Mouse (Mus musculus): ENCODE data around the gene Antxrl. TPM values are rescaled to one million over a fixed set of nuclear protein-coding genes. Genes with fewer than 3 reads are reported as not detected.
A peak's percentile ranks its signal among the peaks of the same experiment; 100 is the strongest.

Gene Antxrl
- polyA plus RNA-seq, 1 experiment from 2014 or later = not detected

GRCm38 (mm10) chr14:34078293-34078692 lies 25.8 kb downstream of the Antxrl start:
- peaks cover 8% of the 10 kb centered on the region for H3K4me1 ChIP-seq
- 77% methylated on average over 4 of the region's 4 CpGs for WGBS
- H3K9me3 ChIP-seq (replicated peaks) = no peaks in the 10 kb centered on the region
- no peaks in the 10 kb centered on the region for H3K36me3 ChIP-seq
- H3K4me3 ChIP-seq (replicated peaks) = no peak overlapping the region
- no peak overlapping the region for H3K27ac ChIP-seq
- H3K27me3 ChIP-seq = no peaks in the 10 kb centered on the region
- H3K9ac ChIP-seq = no peak overlapping the region
- ATAC-seq (replicated peaks; ENCODE audit: low FRiP score) = no peak
- no peak overlapping the region for H3K4me2 ChIP-seq

- Histone ChIP-seq H3K27ac (no peak overlapping the region), H3K9me3 (replicated peaks) (no peaks in the 10 kb centered on the region), H3K4me2 (no peak overlapping the region), H3K9ac (no peak overlapping the region), H3K36me3 (no peaks in the 10 kb centered on the region), H3K27me3 (no peaks in the 10 kb centered on the region), H3K4me3 (replicated peaks) (no peak overlapping the region), H3K4me1 (no peaks in the 10 kb centered on the region)
- 10% methylated on average over 11 of the region's 11 CpGs for WGBS
- ATAC-seq (replicated peaks; ENCODE audit: low FRiP score) = peak; percentile 82
These were observed 28.0 kb downstream of the Antxrl start for GRCm38 (mm10) chr14:34080321-34080997.

- Histone ChIP-seq H3K27ac (no peak within 1 kb of the TSS), H3K9me3 (replicated peaks) (no peaks in the 10 kb centered on the region), H3K36me3 (no peaks in the 10 kb centered on the region), H3K9ac (no peak within 1 kb of the TSS), H3K27me3 (no peaks in the 10 kb centered on the region), H3K4me3 (replicated peaks) (no peak within 1 kb of the TSS), H3K4me2 (no peak within 1 kb of the TSS), H3K4me1 (no peaks in the 10 kb centered on the region)
- 51% methylated on average over 4 of the region's 4 CpGs for WGBS
- ATAC-seq (replicated peaks; ENCODE audit: low FRiP score) = no peak
These were observed 33.2 kb downstream of the Antxrl start, which contains the start of gene Anxa8 for GRCm38 (mm10) chr14:34085731-34086130. TSS of gene Anxa8 (plus strand) at chr14:34085981.

DNA sequence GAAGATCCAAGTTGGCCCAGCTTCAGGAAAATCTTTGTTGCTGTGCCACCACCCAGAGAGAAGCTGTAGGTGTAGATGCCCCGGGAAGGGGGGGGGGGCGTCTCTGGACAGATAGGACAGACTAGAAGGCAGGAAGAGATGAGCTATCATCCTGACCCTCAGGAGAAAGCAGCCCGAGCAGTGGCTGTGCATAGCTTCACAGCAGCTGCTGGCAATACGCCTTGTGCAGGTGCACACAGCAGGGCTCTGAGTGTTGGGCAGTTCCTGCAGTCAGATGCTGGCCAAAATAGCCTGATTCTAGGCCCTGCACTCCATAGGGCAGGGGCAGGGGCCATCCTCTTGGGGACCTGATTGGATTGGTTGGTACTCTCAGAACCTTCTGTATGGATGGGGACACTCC lies 34.3 kb downstream of the Antxrl start:
- H3K4me3 ChIP-seq (replicated peaks) = no peak overlapping the region

GRCm38 (mm10) chr14:34087856-34088398 lies 35.4 kb downstream of the Antxrl start:
- Histone ChIP-seq H3K4me2 (no peak overlapping the region), H3K27me3 (no peaks in the 10 kb centered on the region), H3K27ac (no peak overlapping the region), H3K4me3 (replicated peaks) (no peak overlapping the region), H3K9me3 (replicated peaks) (no peaks in the 10 kb centered on the region), H3K36me3 (no peaks in the 10 kb centered on the region), H3K4me1 (no peaks in the 10 kb centered on the region), H3K9ac (no peak overlapping the region)
- 64% methylated on average over 2 of the region's 2 CpGs for WGBS
- ATAC-seq (replicated peaks; ENCODE audit: low FRiP score) = no peak

More for the DNA sequence above, 34.3 kb downstream of the Antxrl start:
- Histone ChIP-seq H3K27ac (no peak overlapping the region), H3K27me3 (no peaks in the 10 kb centered on the region), H3K36me3 (no peaks in the 10 kb centered on the region), H3K4me2 (no peak overlapping the region), H3K9me3 (replicated peaks) (no peaks in the 10 kb centered on the region), H3K4me1 (no peaks in the 10 kb centered on the region), H3K9ac (no peak overlapping the region)
- 62% methylated on average over 4 of the region's 4 CpGs for WGBS
- no peak for ATAC-seq (replicated peaks; ENCODE audit: low FRiP score)

- no peak overlapping the region for H3K4me3 ChIP-seq (replicated peaks)
- no peak overlapping the region for H3K9ac ChIP-seq
- H3K27me3 ChIP-seq = no peaks in the 10 kb centered on the region
- H3K9me3 ChIP-seq (replicated peaks) = no peaks in the 10 kb centered on the region
- no peak overlapping the region for H3K27ac ChIP-seq
- no peak overlapping the region for H3K4me2 ChIP-seq
- H3K4me1 ChIP-seq = no peaks in the 10 kb centered on the region
- H3K36me3 ChIP-seq = no peaks in the 10 kb centered on the region
- ATAC-seq (replicated peaks; ENCODE audit: low FRiP score) = no peak
- 84% methylated on average over 8 of the region's 8 CpGs for WGBS
These were observed 37.3 kb downstream of the Antxrl start for GRCm38 (mm10) chr14:34089796-34090195.

- no peaks in the 10 kb centered on the region for H3K36me3 ChIP-seq
- no peak overlapping the region for H3K4me2 ChIP-seq
- ATAC-seq (replicated peaks; ENCODE audit: low FRiP score) = no peak
- H3K4me3 ChIP-seq (replicated peaks) = no peak overlapping the region
- no peak overlapping the region for H3K9ac ChIP-seq
- H3K27me3 ChIP-seq = no peaks in the 10 kb centered on the region
- H3K27ac ChIP-seq = no peak overlapping the region
- H3K4me1 ChIP-seq = no peaks in the 10 kb centered on the region
- WGBS = 80% methylated on average over 5 of the region's 5 CpGs
- H3K9me3 ChIP-seq (replicated peaks) = no peaks in the 10 kb centered on the region
These were observed 39.0 kb downstream of the Antxrl start for GRCm38 (mm10) chr14:34091475-34091874.

DNA sequence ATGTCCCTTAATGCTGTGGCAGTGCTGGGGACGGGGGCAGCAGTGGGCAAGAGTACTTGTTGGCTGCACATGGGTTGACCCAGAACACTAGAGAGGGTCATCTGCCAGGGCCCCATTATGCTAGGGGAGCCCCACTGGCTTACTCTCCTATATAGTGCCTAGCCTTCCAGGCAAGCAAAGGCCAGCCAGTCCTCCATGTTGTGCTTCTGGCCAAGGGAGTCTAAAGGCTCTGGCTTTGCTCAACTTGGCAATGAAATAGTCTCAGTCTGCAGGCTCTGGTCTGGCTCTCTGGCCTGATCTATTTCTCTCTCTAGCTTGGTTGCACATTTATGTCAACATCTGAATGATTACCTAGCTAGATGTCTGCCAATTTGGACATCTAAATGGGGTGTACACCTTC lies 40.3 kb downstream of the Antxrl start:
- Histone ChIP-seq H3K36me3 (no peaks in the 10 kb centered on the region), H3K27ac (no peak overlapping the region), H3K4me2 (no peak overlapping the region), H3K4me1 (no peaks in the 10 kb centered on the region), H3K9ac (no peak overlapping the region), H3K9me3 (replicated peaks) (no peaks in the 10 kb centered on the region), H3K27me3 (no peaks in the 10 kb centered on the region), H3K4me3 (replicated peaks) (no peak overlapping the region)
- no peak for ATAC-seq (replicated peaks; ENCODE audit: low FRiP score)
- WGBS = 75% methylated on average over 1 of the region's 1 CpGs

GRCm38 (mm10) chr14:34096161-34096560 lies 43.7 kb downstream of the Antxrl start:
- no peak overlapping the region for H3K4me2 ChIP-seq
- no peaks in the 10 kb centered on the region for H3K36me3 ChIP-seq
- WGBS = 85% methylated on average over 5 of the region's 5 CpGs
- H3K9ac ChIP-seq = no peak overlapping the region
- no peak overlapping the region for H3K4me3 ChIP-seq (replicated peaks)
- H3K27ac ChIP-seq = no peak overlapping the region
- H3K9me3 ChIP-seq (replicated peaks) = no peaks in the 10 kb centered on the region
- H3K27me3 ChIP-seq = no peaks in the 10 kb centered on the region
- ATAC-seq (replicated peaks; ENCODE audit: low FRiP score) = no peak
- H3K4me1 ChIP-seq = no peaks in the 10 kb centered on the region

GRCm38 (mm10) chr14:34102601-34103000 lies 50.1 kb downstream of the Antxrl start, which contains the start of gene A630023A22Rik:
TSS of gene A630023A22Rik (minus strand) at chr14:34102754.
- no peaks in the 10 kb centered on the region; the same call in 1 of the 2 replicates for H3K27me3 ChIP-seq

GRCm38 (mm10) chr14:34103855-34104254 lies 51.3 kb downstream of the Antxrl start:
- WGBS = 75% methylated on average over 3 of the region's 3 CpGs
- no peaks in the 10 kb centered on the region; the same call in 1 of the 2 replicates for H3K27me3 ChIP-seq
- peaks cover 16% of the 10 kb centered on the region for H3K4me1 ChIP-seq
- no peak overlapping the region for H3K4me2 ChIP-seq
- H3K9me3 ChIP-seq (replicated peaks) = no peaks in the 10 kb centered on the region
- no peak overlapping the region for H3K27ac ChIP-seq
- no peak for ATAC-seq (replicated peaks; ENCODE audit: low FRiP score)
- no peak overlapping the region for H3K9ac ChIP-seq
- H3K36me3 ChIP-seq = no peaks in the 10 kb centered on the region
- H3K4me3 ChIP-seq (replicated peaks) = no peak overlapping the region

More at GRCm38 (mm10) chr14:34102601-34103000, 50.1 kb downstream of the Antxrl start, which contains the start of gene A630023A22Rik:
- no peak for ATAC-seq (replicated peaks; ENCODE audit: low FRiP score)
- H3K9me3 ChIP-seq (replicated peaks) = no peaks in the 10 kb centered on the region
- WGBS = 44% methylated on average over 5 of the region's 5 CpGs
- H3K4me1 ChIP-seq = peaks cover 16% of the 10 kb centered on the region
- no peak within 1 kb of the TSS for H3K4me2 ChIP-seq
- H3K4me3 ChIP-seq (replicated peaks) = no peak within 1 kb of the TSS
- H3K27ac ChIP-seq = no peak within 1 kb of the TSS
- H3K36me3 ChIP-seq = no peaks in the 10 kb centered on the region
- no peak within 1 kb of the TSS for H3K9ac ChIP-seq

- ATAC-seq (replicated peaks; ENCODE audit: low FRiP score) = peak; percentile 63
- H3K9ac ChIP-seq = no peak overlapping the region
- WGBS = 24% methylated on average over 8 of the region's 8 CpGs
- H3K4me3 ChIP-seq (replicated peaks) = no peak overlapping the region
- H3K27ac ChIP-seq = no peak overlapping the region
- H3K36me3 ChIP-seq = no peaks in the 10 kb centered on the region
- H3K4me2 ChIP-seq = no peak overlapping the region
- no peaks in the 10 kb centered on the region; the same call in 1 of the 2 replicates for H3K27me3 ChIP-seq
- peaks cover 16% of the 10 kb centered on the region for H3K4me1 ChIP-seq
- H3K9me3 ChIP-seq (replicated peaks) = no peaks in the 10 kb centered on the region
These were observed 52.4 kb downstream of the Antxrl start for GRCm38 (mm10) chr14:34104892-34105291.
